Mouse (Mus musculus) MEL (cell line): ENCODE measurements at regions not wholly inside any gene's neighbourhood (a gene's known extent, or its start where the extent isn't known, plus 50 kb on each side); places are given as distances from the start of the nearest gene placed in this dataset.

ENCODE experiments used
- DNase-seq: peaks from one replicate; pipeline ENCODE4 v3.0.0; 2011; ENCODE audit warnings: low read depth, low spot score
- H3K27ac ChIP-seq: 2 replicates; pipeline ENCODE4 v1.5.1; 2012; ENCODE audit warnings: low read depth, mild to moderate bottlenecking, control low read depth, low read length, moderate library complexity; ENCODE audit not compliant: control insufficient read depth
- H3K27me3 ChIP-seq, 2 experiments: fragments of 150-350 bp in 1 of 2; sonication (generic) in 1 of 2; 2 replicates each; pipeline ENCODE4 v1.6.1; 2012; ENCODE audit warnings: low read length in 2 of 2, mild to moderate bottlenecking in 2 of 2, improper control_type of control experiment in 1 of 2, moderate library complexity in 1 of 2; ENCODE audit not compliant: insufficient read depth in 2 of 2, control insufficient read depth in 1 of 2
- H3K36me3 ChIP-seq, 2 experiments: 2 replicates each; pipeline ENCODE4 v1.6.1; 2012 to 2014; ENCODE audit warnings: low read length in 2 of 2, improper control_type of control experiment in 1 of 2, inconsistent platforms in 1 of 2, mild to moderate bottlenecking in 1 of 2; ENCODE audit not compliant: insufficient read depth in 2 of 2, control insufficient read depth in 1 of 2
- H3K4me1 ChIP-seq, 2 experiments: fragments of 150-350 bp in 1 of 2; sonication (generic) in 1 of 2; 2 replicates each; pipeline ENCODE4 v1.6.1; 2012; ENCODE audit warnings: low read length in 2 of 2, improper control_type of control experiment in 1 of 2, mild to moderate bottlenecking in 1 of 2; ENCODE audit not compliant: insufficient read depth in 2 of 2, control insufficient read depth in 1 of 2
- H3K4me3 ChIP-seq, 2 experiments: fragments of 150-350 bp in 1 of 2; sonication (generic) in 1 of 2; 2 replicates each; pipeline ENCODE4 v1.5.1; 2012; ENCODE audit warnings: low read depth in 2 of 2, low read length in 2 of 2, mild to moderate bottlenecking in 2 of 2, moderate library complexity in 2 of 2, control low read depth in 1 of 2, improper control_type of control experiment in 1 of 2; ENCODE audit not compliant: control insufficient read depth in 1 of 2, insufficient read depth in 1 of 2
- H3K79me2 ChIP-seq: 2 replicates; pipeline ENCODE4 v1.6.1; 2012; ENCODE audit warnings: mild to moderate bottlenecking, low read length, moderate library complexity; ENCODE audit not compliant: control insufficient read depth, poor library complexity, insufficient read depth
- H3K9ac ChIP-seq: 2 replicates; pipeline ENCODE4 v1.6.1; 2012; ENCODE audit warnings: low read depth, mild to moderate bottlenecking, control low read depth, low read length, moderate library complexity; ENCODE audit not compliant: control insufficient read depth, poor library complexity, severe bottlenecking
- H3K9me3 ChIP-seq: fragments of 150-350 bp; sonication (generic); replicated peaks from 2 replicates; pipeline ENCODE4 v1.6.1; 2012; ENCODE audit warnings: mild to moderate bottlenecking, low read length, improper control_type of control experiment, moderate library complexity; ENCODE audit not compliant: insufficient read depth
- BHLHE40 ChIP-seq: IDR thresholded peaks from 2 replicates; pipeline ENCODE4 v1.6.1; 2012; ENCODE audit warnings: low read depth, mild to moderate bottlenecking, inconsistent platforms, low read length, improper control_type of control experiment, borderline replicate concordance
- CHD2 ChIP-seq: IDR thresholded peaks from 2 replicates; pipeline ENCODE4 v1.6.1; 2011; ENCODE audit warnings: low read length, improper control_type of control experiment
- CTCF ChIP-seq, 3 experiments: IDR thresholded peaks in 2 of 3; conservative IDR thresholded peaks in 1 of 3; 2 replicates each; pipeline ENCODE4 v1.5.1; 2011 to 2012; ENCODE audit warnings: low read length in 3 of 3, low read depth in 2 of 3, mild to moderate bottlenecking in 2 of 3, improper control_type of control experiment in 1 of 3, inconsistent platforms in 1 of 3, mixed read lengths in 1 of 3, moderate library complexity in 1 of 3; ENCODE audit not compliant: control insufficient read depth in 1 of 3, insufficient read depth in 1 of 3, poor library complexity in 1 of 3, severe bottlenecking in 1 of 3
- ELF1 ChIP-seq: IDR thresholded peaks from 2 replicates; pipeline ENCODE4 v1.6.1; 2014; ENCODE audit warnings: low read depth, mild to moderate bottlenecking, inconsistent platforms, low read length, improper control_type of control experiment, moderate library complexity
- GATA1 ChIP-seq: IDR thresholded peaks from 2 replicates; pipeline ENCODE4 v1.6.1; 2011; ENCODE audit warnings: low read depth, low read length, improper control_type of control experiment
- HCFC1 ChIP-seq: IDR thresholded peaks from 2 replicates; pipeline ENCODE4 v1.6.1; 2012; ENCODE audit warnings: low read depth, mild to moderate bottlenecking, inconsistent platforms, low read length, improper control_type of control experiment, moderate library complexity
- JUND ChIP-seq: IDR thresholded peaks from 2 replicates; pipeline ENCODE4 v1.6.1; 2011; ENCODE audit warnings: low read depth, mild to moderate bottlenecking, improper control_type of control experiment, low read length
- MXI1 ChIP-seq: IDR thresholded peaks from 2 replicates; pipeline ENCODE4 v1.6.1; 2011; ENCODE audit warnings: mild to moderate bottlenecking, low read depth, low read length, improper control_type of control experiment
- MYB ChIP-seq: IDR thresholded peaks from 2 replicates; pipeline ENCODE4 v1.6.1; 2011; ENCODE audit warnings: mild to moderate bottlenecking, low read depth, low read length, improper control_type of control experiment
- POLR2A ChIP-seq, 2 experiments: IDR thresholded peaks; 2 replicates each; pipeline ENCODE4 v1.6.1; 2011 to 2012; ENCODE audit warnings: low read length in 2 of 2, mild to moderate bottlenecking in 2 of 2, control low read depth in 1 of 2, improper control_type of control experiment in 1 of 2, low read depth in 1 of 2, moderate library complexity in 1 of 2; ENCODE audit not compliant: control insufficient read depth in 1 of 2, insufficient read depth in 1 of 2, poor library complexity in 1 of 2
- RAD21 ChIP-seq: IDR thresholded peaks from 2 replicates; pipeline ENCODE4 v1.6.1; 2011; ENCODE audit warnings: mild to moderate bottlenecking, low read depth, low read length, improper control_type of control experiment
- SIN3A ChIP-seq: IDR thresholded peaks from 2 replicates; pipeline ENCODE4 v1.6.1; 2012; ENCODE audit warnings: low read length, improper control_type of control experiment, inconsistent platforms
- TBP ChIP-seq: IDR thresholded peaks from 2 replicates; pipeline ENCODE4 v1.8.0; 2011; ENCODE audit warnings: low read depth, low read length, improper control_type of control experiment
- TCF12 ChIP-seq: IDR thresholded peaks from 2 replicates; pipeline ENCODE4 v1.6.1; 2014; ENCODE audit warnings: low read depth, mild to moderate bottlenecking, inconsistent platforms, low read length, improper control_type of control experiment, moderate library complexity
- UBTF ChIP-seq: IDR thresholded peaks from 2 replicates; pipeline ENCODE4 v1.6.1; 2012; ENCODE audit warnings: low read depth, mild to moderate bottlenecking, inconsistent platforms, low read length, improper control_type of control experiment, moderate library complexity, borderline replicate concordance; ENCODE audit not compliant: insufficient read depth
- USF1 ChIP-seq: IDR thresholded peaks from 2 replicates; pipeline ENCODE4 v1.6.1; 2014; ENCODE audit warnings: low read depth, mild to moderate bottlenecking, inconsistent platforms, low read length, improper control_type of control experiment, moderate library complexity
- ZC3H11A ChIP-seq: IDR thresholded peaks from 2 replicates; pipeline ENCODE4 v1.6.1; 2012; ENCODE audit warnings: low read depth, mild to moderate bottlenecking, inconsistent platforms, low read length, improper control_type of control experiment
- ZKSCAN1 ChIP-seq: IDR thresholded peaks from 2 replicates; pipeline ENCODE4 v1.6.1; 2012; ENCODE audit warnings: low read depth, mild to moderate bottlenecking, inconsistent platforms, low read length, improper control_type of control experiment, moderate library complexity
- ZMIZ1 ChIP-seq: IDR thresholded peaks from 2 replicates; pipeline ENCODE4 v1.6.1; 2012; ENCODE audit warnings: low read depth, mild to moderate bottlenecking, inconsistent platforms, low read length, improper control_type of control experiment, moderate library complexity

DNA sequence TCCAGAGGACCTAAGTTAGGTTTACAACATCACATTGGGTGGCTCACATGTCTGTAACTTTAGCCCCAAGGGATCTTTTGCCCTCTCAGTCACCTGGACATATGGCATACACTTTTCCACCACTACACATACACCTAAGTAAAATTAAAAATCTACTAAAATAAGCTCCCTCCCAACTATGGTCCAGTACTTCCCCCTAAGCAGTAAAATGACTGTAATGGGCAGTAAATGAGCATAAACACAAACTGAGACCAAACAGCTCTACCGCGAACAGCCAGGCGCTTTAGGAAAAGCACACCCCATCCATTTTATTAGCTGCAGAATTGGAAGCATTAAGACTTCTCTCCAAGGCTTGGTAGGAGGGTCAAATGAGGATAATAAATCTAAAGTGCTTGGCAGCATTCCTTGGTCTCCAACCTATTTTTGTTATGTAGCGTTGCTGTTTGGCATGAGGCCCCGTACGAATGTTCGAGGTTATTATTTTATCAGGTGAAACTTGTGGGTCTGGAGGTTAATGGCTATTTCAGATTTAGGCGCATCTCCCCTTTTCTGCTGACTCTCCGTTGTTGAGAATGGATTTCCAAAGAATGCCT is 157.5 kb upstream of the Eif4g2 start:
- no peak for TF ChIP-seq ZC3H11A
- no peak for TF ChIP-seq RAD21
- TF ChIP-seq ZKSCAN1: no peak
- no peak for TF ChIP-seq USF1
- no peak for TF ChIP-seq GATA1
- TF ChIP-seq ZMIZ1: no peak
- TF ChIP-seq, all 39 proteins: peak for 0
- H3K4me3 ChIP-seq: no peak overlapping the region

DNA sequence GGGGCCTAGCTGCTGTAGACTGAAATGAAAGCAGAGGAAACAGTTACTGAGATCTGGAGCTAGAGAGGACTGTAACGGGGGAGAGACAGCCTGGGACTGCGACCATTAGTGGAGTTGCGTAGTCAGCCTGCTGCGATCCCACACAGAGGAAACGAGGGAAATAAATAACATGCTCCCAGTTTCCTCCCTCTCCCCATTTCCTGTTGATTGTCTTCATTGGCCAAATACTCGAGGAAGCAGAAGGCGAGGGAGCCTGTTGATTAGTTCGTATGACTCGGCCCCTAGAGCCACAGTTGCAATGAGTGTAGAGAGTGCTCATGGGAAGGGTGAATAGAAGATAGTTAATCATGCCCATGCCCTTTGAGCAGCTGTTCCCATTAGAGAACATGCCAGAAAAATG is 155.0 kb upstream of the Eif4g2 start:
- no peaks in the 10 kb centered on the region for H3K36me3 ChIP-seq
- H3K27ac ChIP-seq: no peak overlapping the region
- no peak overlapping the region for H3K4me3 ChIP-seq
- no peaks in the 10 kb centered on the region for H3K27me3 ChIP-seq
- H3K9me3 ChIP-seq: no peaks in the 10 kb centered on the region
- no peak for TF ChIP-seq TBP
- TF ChIP-seq POLR2A (IDR thresholded peaks at IDR 0.05; ENCODE audit: control insufficient read depth in 1 of 2, insufficient read depth in 1 of 2, low read depth in 1 of 2, low read length in 2 of 2, poor library complexity in 1 of 2): no peak
- TF ChIP-seq ZKSCAN1: no peak
- TF ChIP-seq JUND: no peak
- no peak for TF ChIP-seq HCFC1
- no peak for TF ChIP-seq CHD2
- TF ChIP-seq TCF12: no peak
- no peak for TF ChIP-seq CTCF (IDR thresholded peaks at IDR 0.05 in 2 of 3, conservative IDR thresholded peaks at IDR 0.05 in 1 of 3; ENCODE audit: control insufficient read depth in 1 of 3, insufficient read depth in 1 of 3, low read depth in 2 of 3, low read length in 3 of 3, poor library complexity in 1 of 3, severe bottlenecking in 1 of 3)
- no peak for TF ChIP-seq UBTF
- TF ChIP-seq ELF1: no peak
- TF ChIP-seq GATA1: no peak
- no peak for TF ChIP-seq SIN3A
- TF ChIP-seq BHLHE40: no peak
- TF ChIP-seq ZC3H11A: no peak
- TF ChIP-seq MYB: no peak
- no peak for TF ChIP-seq MXI1
- H3K4me1 ChIP-seq: no peaks in the 10 kb centered on the region
- H3K9ac ChIP-seq: no peak overlapping the region
- no peaks in the 10 kb centered on the region for H3K79me2 ChIP-seq
- DNase-seq: no peak

More for the DNA sequence above, 157.5 kb upstream of the Eif4g2 start:
- Histone ChIP-seq H3K9me3 (no peaks in the 10 kb centered on the region), H3K9ac (no peak overlapping the region), H3K36me3 (no peaks in the 10 kb centered on the region), H3K79me2 (no peaks in the 10 kb centered on the region), H3K27me3 (no peaks in the 10 kb centered on the region), H3K27ac (no peak overlapping the region), H3K4me1 (no peaks in the 10 kb centered on the region)
- no peak for DNase-seq
